Mouse (Mus musculus) liver, adult 2 months (tissue): ENCODE results near the gene Ttc27.

Experiments used
- CTCF ChIP-seq: fragments of 200-500 bp; IDR thresholded peaks from 2 replicates; pipeline ENCODE4 v1.5.1; 2011; ENCODE audit warnings: low read depth, low read length, control low read depth
- POLR2A ChIP-seq: fragments of 200-500 bp; IDR thresholded peaks from 2 replicates; pipeline ENCODE4 v1.6.1; 2011; ENCODE audit warnings: low read length, control low read depth; ENCODE audit not compliant: insufficient read depth; ENCODE audit errors: extremely low read depth

- TF ChIP-seq CTCF (no peak), POLR2A (no peak)
These were observed 148.4 kb downstream of the Ttc27 start for GRCm38 (mm10) chr17:74865694-74866564.
